Mouse (Mus musculus) C2C12 (cell line): ENCODE measurements around the gene Myo10.

Source experiments
- CEBPB ChIP-seq: IDR thresholded peaks from one replicate; pipeline ENCODE4 v1.6.1; 2011; ENCODE audit warnings: low read depth, mild to moderate bottlenecking, control low read depth, moderate library complexity
- CTCF ChIP-seq: IDR thresholded peaks from one replicate; pipeline ENCODE4 v1.5.1; 2011; ENCODE audit not compliant: control insufficient read depth, insufficient read depth, insufficient read length
- FOSL1 ChIP-seq: IDR thresholded peaks from one replicate; pipeline ENCODE4 v1.8.0; 2011; ENCODE audit warnings: mild to moderate bottlenecking, low read length; ENCODE audit not compliant: poor library complexity, insufficient read depth, severe bottlenecking
- MAX ChIP-seq: IDR thresholded peaks from one replicate; pipeline ENCODE4 v1.6.1; 2011; ENCODE audit warnings: mild to moderate bottlenecking, control low read depth
- MYOD1 ChIP-seq: IDR thresholded peaks from one replicate; pipeline ENCODE4 v1.6.1; 2011; ENCODE audit warnings: low read depth; ENCODE audit not compliant: control insufficient read depth, insufficient read length
- MYOG ChIP-seq: IDR thresholded peaks from one replicate; pipeline ENCODE4 v1.6.1; 2011; ENCODE audit not compliant: control insufficient read depth, insufficient read length; ENCODE audit errors: extremely low read depth
- USF1 ChIP-seq: IDR thresholded peaks from one replicate; pipeline ENCODE4 v1.6.1; 2011; ENCODE audit warnings: low read depth, mild to moderate bottlenecking, control low read depth, moderate library complexity

GRCm38 (mm10) chr15:25704809-25705585 lies 82.7 kb downstream of the Myo10 start:
- TF ChIP-seq CTCF = no peak
- no peak for TF ChIP-seq USF1
- TF ChIP-seq CEBPB = no peak
- TF ChIP-seq FOSL1 = no peak
- TF ChIP-seq MAX = no peak
- TF ChIP-seq MYOG = no peak
- no peak for TF ChIP-seq MYOD1
